Mouse (Mus musculus) CH12.LX (cell line): Measurements from ENCODE around the gene Commd1. TPM values are rescaled to one million over a fixed set of nuclear protein-coding genes. Genes with fewer than 3 reads are reported as not detected.

Experiments used
- DNase-seq: peaks from one replicate; pipeline ENCODE4 v3.0.0-alpha.2; 2013; ENCODE audit errors: extremely low read depth
- H3K27ac ChIP-seq: 2 replicates; pipeline ENCODE4 v1.5.1; 2012; ENCODE audit warnings: low read depth, mild to moderate bottlenecking, control low read depth, moderate library complexity; ENCODE audit not compliant: insufficient read depth
- H3K27me3 ChIP-seq: replicated peaks from 2 replicates; pipeline ENCODE3; 2012; ENCODE audit warnings: inconsistent platforms
- H3K36me3 ChIP-seq, 2 experiments: replicated peaks in 1 of 2; 2 replicates each; pipeline versions ENCODE3 to v1.6.1; 2012; ENCODE audit warnings: inconsistent platforms in 1 of 2, low read length in 1 of 2, mild to moderate bottlenecking in 1 of 2, mixed read lengths in 1 of 2, moderate library complexity in 1 of 2; ENCODE audit not compliant: control insufficient read depth in 1 of 2, insufficient read depth in 1 of 2
- H3K4me1 ChIP-seq, 2 experiments: 2 replicates each; pipeline ENCODE4 v1.6.1; 2012; ENCODE audit warnings: inconsistent platforms in 1 of 2, moderate library complexity in 1 of 2; ENCODE audit not compliant: insufficient read depth in 2 of 2, control insufficient read depth in 1 of 2
- H3K4me2 ChIP-seq: 2 replicates; pipeline ENCODE4 v1.6.1; 2012; ENCODE audit warnings: low read depth, mild to moderate bottlenecking, control low read depth; ENCODE audit not compliant: poor library complexity, insufficient read depth, severe bottlenecking
- H3K4me3 ChIP-seq, 3 experiments: fragments of 150-350 bp in 1 of 3; sonication (generic) in 1 of 3; replicated peaks in 1 of 3; 2 replicates each; pipeline versions ENCODE3 to v1.5.1; 2011 to 2012; ENCODE audit warnings: low read depth in 2 of 3, low read length in 2 of 3, mild to moderate bottlenecking in 2 of 3, moderate library complexity in 2 of 3, control low read depth in 1 of 3, improper control_type of control experiment in 1 of 3, inconsistent platforms in 1 of 3, mixed read lengths in 1 of 3; ENCODE audit not compliant: poor library complexity in 1 of 3
- H3K79me2 ChIP-seq: replicated peaks from 2 replicates; pipeline ENCODE4 v1.6.1; 2012; ENCODE audit warnings: mild to moderate bottlenecking, moderate library complexity; ENCODE audit not compliant: control insufficient read depth, poor library complexity, insufficient read depth, severe bottlenecking; ENCODE audit errors: extremely low read depth
- H3K9ac ChIP-seq: 2 replicates; pipeline ENCODE4 v1.6.1; 2012; ENCODE audit warnings: low read depth, mild to moderate bottlenecking, control low read depth, moderate library complexity; ENCODE audit not compliant: insufficient read depth
- H3K9me3 ChIP-seq: replicated peaks from 2 replicates; pipeline ENCODE3; 2012; ENCODE audit warnings: low read length, inconsistent platforms, mixed read lengths
- BHLHE40 ChIP-seq: IDR thresholded peaks from 2 replicates; pipeline ENCODE4 v1.6.1; 2011; ENCODE audit warnings: mild to moderate bottlenecking, low read depth, low read length, improper control_type of control experiment
- CHD2 ChIP-seq: IDR thresholded peaks from 2 replicates; pipeline ENCODE4 v1.6.1; 2011; ENCODE audit warnings: low read length, improper control_type of control experiment
- CTCF ChIP-seq, 2 experiments: IDR thresholded peaks in 1 of 2; conservative IDR thresholded peaks in 1 of 2; 2 replicates each; pipeline ENCODE4 v1.5.1; 2011 to 2012; ENCODE audit warnings: low read depth in 2 of 2, low read length in 2 of 2, improper control_type of control experiment in 1 of 2, inconsistent platforms in 1 of 2, mild to moderate bottlenecking in 1 of 2, moderate library complexity in 1 of 2
- ELF1 ChIP-seq: IDR thresholded peaks from 2 replicates; pipeline ENCODE4 v1.6.1; 2014; ENCODE audit warnings: low read depth, mild to moderate bottlenecking, inconsistent platforms, low read length, improper control_type of control experiment
- EP300 ChIP-seq: IDR thresholded peaks from 2 replicates; pipeline ENCODE4 v1.6.1; 2011; ENCODE audit warnings: low read length, improper control_type of control experiment
- ETS1 ChIP-seq: conservative IDR thresholded peaks from 2 replicates; pipeline ENCODE4 v1.6.1; 2012; ENCODE audit warnings: low read depth, mild to moderate bottlenecking, inconsistent platforms, low read length, improper control_type of control experiment, moderate library complexity
- GABPA ChIP-seq: IDR thresholded peaks from 2 replicates; pipeline ENCODE4 v1.6.1; 2012; ENCODE audit warnings: low read depth, low read length, improper control_type of control experiment, inconsistent platforms; ENCODE audit not compliant: insufficient replicate concordance
- HCFC1 ChIP-seq: IDR thresholded peaks from 2 replicates; pipeline ENCODE4 v1.6.1; 2012; ENCODE audit warnings: low read depth, mild to moderate bottlenecking, inconsistent platforms, low read length, improper control_type of control experiment
- IRF4 ChIP-seq: IDR thresholded peaks from 2 replicates; pipeline ENCODE4 v1.6.1; 2014; ENCODE audit warnings: low read depth, mild to moderate bottlenecking, inconsistent platforms, low read length, improper control_type of control experiment
- JUN ChIP-seq: IDR thresholded peaks from 2 replicates; pipeline ENCODE4 v1.6.1; 2011; ENCODE audit warnings: low read depth, mild to moderate bottlenecking, low read length, improper control_type of control experiment, moderate library complexity; ENCODE audit not compliant: insufficient read depth
- JUND ChIP-seq: conservative IDR thresholded peaks from 2 replicates; pipeline ENCODE4 v1.6.1; 2011; ENCODE audit warnings: low read depth, low read length, improper control_type of control experiment
- KAT2A ChIP-seq: IDR thresholded peaks from 2 replicates; pipeline ENCODE4 v1.6.1; 2012; ENCODE audit warnings: low read length, improper control_type of control experiment, inconsistent platforms; ENCODE audit not compliant: insufficient replicate concordance
- MAFK ChIP-seq: IDR thresholded peaks from 2 replicates; pipeline ENCODE4 v1.6.1; 2011; ENCODE audit warnings: low read length, improper control_type of control experiment; ENCODE audit not compliant: insufficient replicate concordance
- MAX ChIP-seq: IDR thresholded peaks from 2 replicates; pipeline ENCODE4 v1.6.1; 2011; ENCODE audit warnings: low read length, improper control_type of control experiment
- MXI1 ChIP-seq: IDR thresholded peaks from 2 replicates; pipeline ENCODE4 v1.6.1; 2011; ENCODE audit warnings: mild to moderate bottlenecking, low read depth, low read length, improper control_type of control experiment
- MYC ChIP-seq: IDR thresholded peaks from 2 replicates; pipeline ENCODE4 v1.6.1; 2011; ENCODE audit warnings: low read depth, mild to moderate bottlenecking, improper control_type of control experiment, low read length
- NRF1 ChIP-seq: IDR thresholded peaks from 2 replicates; pipeline ENCODE4 v1.6.1; 2014; ENCODE audit warnings: low read depth, mild to moderate bottlenecking, inconsistent platforms, low read length, improper control_type of control experiment, moderate library complexity
- POLR2AphosphoS2 ChIP-seq: IDR thresholded peaks from 2 replicates; pipeline ENCODE4 v1.6.1; 2011; ENCODE audit warnings: low read depth, low read length, improper control_type of control experiment
- SIN3A ChIP-seq: IDR thresholded peaks from 2 replicates; pipeline ENCODE4 v1.6.1; 2012; ENCODE audit warnings: low read length, improper control_type of control experiment, inconsistent platforms
- UBTF ChIP-seq: IDR thresholded peaks from 2 replicates; pipeline ENCODE4 v1.6.1; 2012; ENCODE audit warnings: low read depth, mild to moderate bottlenecking, inconsistent platforms, low read length, improper control_type of control experiment, moderate library complexity
- ZNF384 ChIP-seq: IDR thresholded peaks from 2 replicates; pipeline ENCODE4 v1.6.1; 2012; ENCODE audit warnings: low read depth, low read length, improper control_type of control experiment, inconsistent platforms
- dilution Hi-C: fragments of 300-500 bp; cut with MboI; formaldehyde crosslinking; loops from 2 replicates; pipeline ENCODE4 v1.14.3; 2020; ENCODE audit warnings: low sequenced_read_pairs; ENCODE audit not compliant: extremely low pct_unique_long_range_greater_than_20kb, extremely low pct_ligation_motif_present
- in situ Hi-C: fragments of 300-500 bp; cut with MboI; formaldehyde crosslinking; loops from 3 replicates; pipeline ENCODE4 v1.14.3; 2019; ENCODE audit warnings: low sequenced_read_pairs, low pct_ligation_motif_present, low pct_unique_long_range_greater_than_20kb, mixed read lengths
- polyA plus RNA-seq: library from polyadenylated mRNA; unstranded; fragments of >175 nt; gene quantifications from 2 replicates; pipeline ENCODE4 v1.2.1, GENCODE M21; 2012; ENCODE audit warnings: low read depth; ENCODE audit not compliant: insufficient read length
- total RNA-seq, 2 experiments: library from RNA; depleted of rRNA; stranded (reverse); fragments of 300-350 nt in 1 of 2; fragments of >200 nt in 1 of 2; gene quantifications; 2 replicates each; pipeline ENCODE4 v1.2.3; 2012 to 2014

Commd1 gene
- total and polyA plus RNA-seq, 3 experiments = 109 to 163 (median 113) TPM

- dilution Hi-C loops = no loop called here
- Histone ChIP-seq H3K4me1 (peaks cover 21 to 83% of the 10 kb centered on the region in 2 experiments), H3K27ac (no peak overlapping the region), H3K4me2 (no peak overlapping the region), H3K9me3 (no peaks in the 10 kb centered on the region), H3K4me3 (no peak overlapping the region), H3K36me3 (peaks cover 0 to 10% of the 10 kb centered on the region in 2 experiments), H3K9ac (no peak overlapping the region), H3K27me3 (no peaks in the 10 kb centered on the region)
- in situ Hi-C loops = loop anchor here (5.0 kb wide), 1 partner anchor 63 kb away; no protein-coding TSS in a partner anchor
- no peak for DNase-seq
- no peak for TF ChIP-seq GABPA
- TF ChIP-seq KAT2A = no peak
- TF ChIP-seq JUN = no peak
- no peak for TF ChIP-seq EP300
- TF ChIP-seq CTCF (conservative IDR thresholded peaks at IDR 0.05 in 1 of 2, IDR thresholded peaks at IDR 0.05 in 1 of 2; ENCODE audit: low read depth in 2 of 2, low read length in 2 of 2) = no peak
- no peak for TF ChIP-seq BHLHE40
- TF ChIP-seq CHD2 = no peak
- TF ChIP-seq JUND = no peak
- TF ChIP-seq ZNF384 = no peak
- TF ChIP-seq MAFK = no peak
- TF ChIP-seq, all 38 proteins: peak for 0
- H3K79me2 ChIP-seq = no peaks in the 10 kb centered on the region
Observed at GRCm38 (mm10) chr11:22930129-22930528, 52.1 kb downstream of the Commd1 start.

- dilution Hi-C loops = no loop called here
- no peak overlapping the region for H3K4me3 ChIP-seq
- peaks cover 18 to 75% of the 10 kb centered on the region in 2 experiments for H3K4me1 ChIP-seq
- H3K9ac ChIP-seq = no peak overlapping the region
- H3K4me2 ChIP-seq = peak overlapping the region; percentile 9
- peak; percentile 70 for DNase-seq
- no peaks in the 10 kb centered on the region for H3K79me2 ChIP-seq
- H3K27me3 ChIP-seq = no peaks in the 10 kb centered on the region
- H3K27ac ChIP-seq = no peak overlapping the region
- H3K9me3 ChIP-seq = no peaks in the 10 kb centered on the region
- TF ChIP-seq HCFC1 (no peak), JUND (peak; percentile 62; the same call in 1 of the 2 replicates), MYC (peak; percentile 41; the same call in 1 of the 2 replicates), NRF1 (no peak), IRF4 (peak; percentile 54; the same call in 1 of the 2 replicates), UBTF (0 out of 2 replicates have a peak, but pooled peaks have one; percentile 39), POLR2AphosphoS2 (no peak), MAFK (no peak), BHLHE40 (peak; percentile 56), ETS1 (peak; percentile 43; the same call in 1 of the 2 replicates), MAX (0 out of 2 replicates have a peak, but pooled peaks have one; percentile 47), ZNF384 (no peak), MXI1 (peak; percentile 38; the same call in 1 of the 2 replicates), CHD2 (0 out of 2 replicates have a peak, but pooled peaks have one; percentile 5), ELF1 (peak; percentile 37; the same call in 1 of the 2 replicates), EP300 (peak; percentile 59), SIN3A (peak; percentile 41; the same call in 1 of the 2 replicates)
- H3K36me3 ChIP-seq = peaks cover 0 to 10% of the 10 kb centered on the region in 2 experiments
- in situ Hi-C loops = no loop called here
Observed at GRCm38 (mm10) chr11:22928586-22929169, 53.5 kb downstream of the Commd1 start.
